In genomic region chr9:60172459-60173060, GRCm38 (mm10) we compare ENCODE assay signal across 7 mouse cellular contexts.
DNase-seq lines count a peak whose midpoint lies in the region; ATAC-seq and TF ChIP-seq lines count a peak whose summit lies in the region.
"Not testable (repeated sequence)": the region's sequence is repeated elsewhere in the genome, so short reads cannot be mapped to it uniquely, and the experiment has no call there.

No protein-coding gene starts in this region.

- H3K9ac ChIP-seq in forebrain, embryonic 14.5 days (ENCODE audit: low read length); neural tube, embryonic 12.5 days: not testable (repeated sequence)

- peak; percentile 82 for DNase-seq in brain, embryonic 14.5 days (ENCODE audit: low read depth)
- peak; percentile 37 to 46 for DNase-seq in cerebellum, postnatal 25 days
- peak; percentile 65 for DNase-seq in forebrain, embryonic 14.5 days (ENCODE audit: low spot score)
- peak; percentile 65 for DNase-seq in kidney, adult 11 months
- peak; percentile 36 to 83 for DNase-seq in layer of hippocampus, adult 18-20 months (ENCODE audit: low spot score in 2 of 2)
- DNase-seq in left cerebral cortex, postnatal 4 days, result peak; percentile 9

- H3K4me3 ChIP-seq in forebrain, embryonic 14.5 days (ENCODE audit: low read depth, low read length); neural tube, embryonic 12.5 days: not testable (repeated sequence)

- H3K27ac ChIP-seq in forebrain, embryonic 14.5 days (ENCODE audit: low read depth, low read length), result not testable (repeated sequence)
- 0 out of 2 replicates have a peak overlapping the region, but pooled peaks have one; percentile 50 for H3K27ac ChIP-seq in neural tube, embryonic 12.5 days

- ATAC-seq in forebrain, embryonic 14.5 days, result not testable (repeated sequence)
- ATAC-seq in neural tube, embryonic 12.5 days (ENCODE audit: low FRiP score, low read depth), result peak; percentile 48; the same call in 1 of the 2 replicates

- H3K4me2 ChIP-seq in forebrain, embryonic 14.5 days (ENCODE audit: low read length); neural tube, embryonic 12.5 days (replicated peaks): not testable (repeated sequence)

- intact Hi-C loops in left cerebral cortex, postnatal 4 days (cut with DNase I), result not testable (repeated sequence)

- TF ChIP-seq POLR2A in brain, embryonic 14.5 days (IDR thresholded peaks at IDR 0.05; ENCODE audit: borderline replicate concordance, extremely low read depth, insufficient read depth, insufficient read length, poor library complexity, severe bottlenecking), result not testable (repeated sequence)

- not testable (repeated sequence) for H3K27me3 ChIP-seq in forebrain, embryonic 14.5 days (replicated peaks; ENCODE audit: control insufficient read depth, insufficient read depth, low read length); neural tube, embryonic 12.5 days (replicated peaks)

- not testable (repeated sequence) for TF ChIP-seq CTCF in brain, embryonic 14.5 days (IDR thresholded peaks at IDR 0.05; ENCODE audit: borderline replicate concordance, extremely low read depth, insufficient read depth, insufficient read length)

- H3K9me3 ChIP-seq in forebrain, embryonic 14.5 days (replicated peaks; ENCODE audit: control insufficient read depth, low read length); neural tube, embryonic 12.5 days: not testable (repeated sequence)

- 43% methylated on average over 8 of the region's 9 CpGs for WGBS in forebrain, embryonic 14.5 days
- WGBS in neural tube, embryonic 12.5 days, result 21% methylated on average over 9 of the region's 9 CpGs

- not testable (repeated sequence) for H3K4me1 ChIP-seq in forebrain, embryonic 14.5 days (ENCODE audit: control insufficient read depth, insufficient read depth, low read length); neural tube, embryonic 12.5 days

- H3K36me3 ChIP-seq in forebrain, embryonic 14.5 days (ENCODE audit: control insufficient read depth, insufficient read depth, low read length); neural tube, embryonic 12.5 days: not testable (repeated sequence)

Comparison
In these comparisons a context has a peak if more than half of its experiments do, and no peak if none do; other contexts are left out.
1. DNase-seq: peak in every context shown above with its lines; median percentile 82 in brain, embryonic 14.5 days; 65 in forebrain, embryonic 14.5 days; 65 in kidney, adult 11 months; 60 in layer of hippocampus, adult 18-20 months; 42 in cerebellum, postnatal 25 days; 9 in left cerebral cortex, postnatal 4 days.